Mouse (Mus musculus) heart, embryonic 14.5 days (tissue): ENCODE measurements around the gene Spata3. TPM values are rescaled to one million over a fixed set of nuclear protein-coding genes. Genes with fewer than 3 reads are reported as not detected.
"Not testable (repeated sequence)": the region's sequence is repeated elsewhere in the genome, so short reads cannot be mapped to it uniquely, and the experiment has no call there.

Experiments
- ATAC-seq: fragments of 200-750 bp; cut with Nextera tagmentation; 2 replicates; pipeline ENCODE4 v1.8.0; 2017; ENCODE audit warnings: low read depth, moderate TSS enrichment; ENCODE audit not compliant: insufficient number of reproducible peaks, insufficient read depth, low FRiP score
- H3K27ac ChIP-seq, 2 experiments: fragments of 200-500 bp in 1 of 2; fragments of 300-500 bp in 1 of 2; sonication (generic) in 1 of 2; replicated peaks in 1 of 2; 2 replicates each; pipeline ENCODE4 v1.5.1; 2012 to 2014; ENCODE audit warnings: low read depth in 2 of 2, low read length in 2 of 2, control low read depth in 1 of 2, mild to moderate bottlenecking in 1 of 2, mixed read lengths in 1 of 2; ENCODE audit not compliant: control insufficient read depth in 1 of 2, insufficient read depth in 1 of 2
- H3K27me3 ChIP-seq: fragments of 300-500 bp; sonication (generic); 2 replicates; pipeline ENCODE4 v1.6.1; 2014; ENCODE audit warnings: mild to moderate bottlenecking, low read length, control low read depth; ENCODE audit not compliant: control insufficient read depth, insufficient read depth
- H3K36me3 ChIP-seq: fragments of 300-500 bp; sonication (generic); 2 replicates; pipeline ENCODE4 v1.6.1; 2014; ENCODE audit warnings: mild to moderate bottlenecking, control low read depth, low read length, mixed read lengths; ENCODE audit not compliant: control insufficient read depth, insufficient read depth
- H3K4me1 ChIP-seq, 2 experiments: fragments of 200-500 bp in 1 of 2; fragments of 300-500 bp in 1 of 2; sonication (generic) in 1 of 2; 2 replicates each; pipeline ENCODE4 v1.6.1; 2012 to 2014; ENCODE audit warnings: low read length in 2 of 2, control low read depth in 1 of 2, mixed read lengths in 1 of 2; ENCODE audit not compliant: control insufficient read depth in 2 of 2, insufficient read depth in 2 of 2
- H3K4me2 ChIP-seq: fragments of 300-500 bp; sonication (generic); 2 replicates; pipeline ENCODE4 v1.6.1; 2014; ENCODE audit warnings: mild to moderate bottlenecking, low read length
- H3K4me3 ChIP-seq, 2 experiments: fragments of 200-500 bp in 1 of 2; fragments of 300-500 bp in 1 of 2; sonication (generic) in 1 of 2; 2 replicates each; pipeline ENCODE4 v1.5.1; 2012 to 2014; ENCODE audit warnings: low read length in 2 of 2, mild to moderate bottlenecking in 2 of 2, control low read depth in 1 of 2, low read depth in 1 of 2, moderate library complexity in 1 of 2; ENCODE audit not compliant: control insufficient read depth in 1 of 2, insufficient read depth in 1 of 2
- H3K9ac ChIP-seq: fragments of 300-500 bp; sonication (generic); 2 replicates; pipeline ENCODE4 v1.6.1; 2014; ENCODE audit warnings: mild to moderate bottlenecking, low read length
- H3K9me3 ChIP-seq: fragments of 300-500 bp; sonication (generic); 2 replicates; pipeline ENCODE4 v1.6.1; 2016; ENCODE audit warnings: low read length, control low read depth; ENCODE audit not compliant: control insufficient read depth
- WGBS: fragments of 180-500 bp; shearing (Covaris S2); extraction: QIAGEN DNeasy Blood & Tissue Kit; methylation state at CpG from one replicate; pipeline ENCODE4 v1.1.7; 2014; 5-methylcytosine and 5-hydroxymethylcytosine counted together
- polyA plus RNA-seq: library from polyadenylated mRNA; unstranded; fragments of >200 nt; fragmentation: Nextera tagmentation; extraction: Ambion mirVana; gene quantifications from 2 replicates; pipeline ENCODE4 v1.2.1, GENCODE M21; 2014

The Spata3 gene
- polyA plus RNA-seq, 1 experiment from 2014 or later: not detected

DNA sequence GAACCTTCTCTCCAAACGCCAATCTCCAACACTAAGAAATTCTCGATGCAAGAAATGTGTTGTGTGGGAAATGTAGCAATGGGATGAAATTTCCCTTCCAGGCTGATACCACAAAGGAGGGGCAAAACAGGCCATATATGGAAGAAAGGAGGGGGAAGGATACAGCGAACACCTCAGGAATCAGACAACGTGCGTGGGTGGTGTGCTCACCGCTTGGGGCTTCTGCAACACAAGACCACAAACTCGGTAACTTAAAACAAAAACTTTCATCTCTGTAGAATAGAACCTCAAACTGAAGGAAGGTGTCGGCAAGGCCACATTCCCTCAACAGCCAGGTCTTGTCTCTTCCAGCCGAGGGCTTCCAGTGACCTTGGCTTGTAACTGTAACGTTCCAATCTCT lies 11.1 kb upstream of the Spata3 start:
- Histone ChIP-seq H3K9ac (no peak overlapping the region), H3K4me3 (no peak overlapping the region), H3K9me3 (no peaks in the 10 kb centered on the region), H3K27ac (no peak overlapping the region), H3K4me2 (no peak overlapping the region), H3K36me3 (no peaks in the 10 kb centered on the region), H3K27me3 (no peaks in the 10 kb centered on the region), H3K4me1 (peaks cover 2 to 5% of the 10 kb centered on the region in 2 experiments; a peak in 1 of 4 replicates)
- WGBS: 86% methylated on average over 10 of the region's 10 CpGs
- no peak for ATAC-seq

DNA sequence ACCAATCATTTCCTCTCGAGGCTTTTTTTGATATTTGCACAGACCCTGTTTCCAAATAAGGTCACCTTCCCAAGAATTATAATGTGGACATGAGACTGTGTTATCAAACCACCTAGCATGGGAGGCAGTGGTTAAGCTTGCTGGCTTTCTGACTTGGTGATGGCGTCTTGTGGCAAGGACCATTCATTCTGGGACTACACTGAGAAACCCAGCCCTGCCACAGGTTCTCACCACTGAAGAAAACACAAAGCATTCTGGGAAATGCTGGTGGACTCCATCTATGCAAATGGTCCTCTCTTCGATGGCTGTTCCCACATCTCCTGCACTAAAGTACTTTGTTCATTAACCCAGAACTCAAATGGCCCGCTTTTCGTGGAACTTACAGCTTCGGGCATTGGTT lies 10.6 kb upstream of the Spata3 start:
- no peak overlapping the region for H3K4me3 ChIP-seq

DNA sequence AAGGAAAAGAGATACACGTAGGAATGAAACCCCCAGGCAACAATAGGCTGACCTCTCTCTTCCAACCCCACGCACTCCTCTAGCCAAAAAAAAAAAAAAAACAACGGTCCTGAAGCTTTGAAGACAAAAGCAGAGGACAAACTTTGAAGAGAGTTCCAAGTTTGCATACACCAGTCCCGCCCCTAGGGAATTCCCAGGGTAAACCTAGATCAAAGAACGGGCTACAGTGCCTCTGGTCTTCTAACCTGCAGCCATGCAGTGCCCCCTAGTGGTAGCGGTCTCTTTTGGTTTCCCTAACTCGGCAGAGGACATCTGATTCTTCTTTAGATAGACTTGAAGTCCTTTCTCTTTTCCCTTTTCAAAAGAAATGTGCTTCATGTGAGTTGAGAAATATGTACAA lies 8.8 kb upstream of the Spata3 start:
- WGBS: under 1% methylated on average over 7 of the region's 7 CpGs
- no peak overlapping the region for H3K4me3 ChIP-seq
- H3K9me3 ChIP-seq: no peaks in the 10 kb centered on the region
- H3K4me2 ChIP-seq: peak overlapping the region; percentile 45
- H3K27ac ChIP-seq: no peak overlapping the region
- no peaks in the 10 kb centered on the region for H3K27me3 ChIP-seq
- no peak overlapping the region for H3K9ac ChIP-seq
- H3K36me3 ChIP-seq: no peaks in the 10 kb centered on the region
- peaks cover 2 to 5% of the 10 kb centered on the region in 2 experiments; a peak in 1 of 4 replicates for H3K4me1 ChIP-seq
- ATAC-seq: no peak

More for the DNA sequence above, 10.6 kb upstream of the Spata3 start:
- no peak for ATAC-seq
- Histone ChIP-seq H3K27me3 (no peaks in the 10 kb centered on the region), H3K4me1 (peaks cover 2 to 5% of the 10 kb centered on the region in 2 experiments; a peak in 1 of 4 replicates), H3K4me2 (no peak overlapping the region), H3K9me3 (no peaks in the 10 kb centered on the region), H3K27ac (no peak overlapping the region), H3K9ac (no peak overlapping the region), H3K36me3 (no peaks in the 10 kb centered on the region)
- 84% methylated on average over 6 of the region's 6 CpGs for WGBS

DNA sequence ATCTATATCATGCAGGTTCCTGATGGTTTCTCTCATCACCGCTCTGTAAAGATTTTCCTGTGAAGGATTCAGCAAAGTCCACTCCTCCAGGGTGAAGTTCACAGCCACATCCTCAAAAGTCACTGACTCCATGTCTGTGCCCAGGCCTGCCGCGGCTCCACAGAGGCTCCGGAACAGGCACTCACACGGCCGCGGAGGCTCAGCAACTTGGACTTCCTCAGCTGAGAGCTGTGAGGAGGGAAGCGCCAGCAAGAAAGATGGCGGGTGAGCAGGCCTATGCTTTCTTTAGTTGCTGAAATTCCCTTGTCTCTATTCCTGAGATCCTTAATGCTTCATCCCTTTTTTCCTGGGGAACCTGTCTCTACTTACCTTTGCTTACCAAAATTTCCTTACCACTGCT lies 858 bp upstream of the Spata3 start:
- H3K4me1 ChIP-seq, H3K4me2 ChIP-seq, H3K9me3 ChIP-seq, ATAC-seq, H3K9ac ChIP-seq, H3K27ac ChIP-seq, H3K36me3 ChIP-seq, H3K4me3 ChIP-seq: not testable (repeated sequence)
- 93% methylated on average over 9 of the region's 9 CpGs for WGBS
- H3K27me3 ChIP-seq: peaks cover 29% of the 10 kb centered on the region

DNA sequence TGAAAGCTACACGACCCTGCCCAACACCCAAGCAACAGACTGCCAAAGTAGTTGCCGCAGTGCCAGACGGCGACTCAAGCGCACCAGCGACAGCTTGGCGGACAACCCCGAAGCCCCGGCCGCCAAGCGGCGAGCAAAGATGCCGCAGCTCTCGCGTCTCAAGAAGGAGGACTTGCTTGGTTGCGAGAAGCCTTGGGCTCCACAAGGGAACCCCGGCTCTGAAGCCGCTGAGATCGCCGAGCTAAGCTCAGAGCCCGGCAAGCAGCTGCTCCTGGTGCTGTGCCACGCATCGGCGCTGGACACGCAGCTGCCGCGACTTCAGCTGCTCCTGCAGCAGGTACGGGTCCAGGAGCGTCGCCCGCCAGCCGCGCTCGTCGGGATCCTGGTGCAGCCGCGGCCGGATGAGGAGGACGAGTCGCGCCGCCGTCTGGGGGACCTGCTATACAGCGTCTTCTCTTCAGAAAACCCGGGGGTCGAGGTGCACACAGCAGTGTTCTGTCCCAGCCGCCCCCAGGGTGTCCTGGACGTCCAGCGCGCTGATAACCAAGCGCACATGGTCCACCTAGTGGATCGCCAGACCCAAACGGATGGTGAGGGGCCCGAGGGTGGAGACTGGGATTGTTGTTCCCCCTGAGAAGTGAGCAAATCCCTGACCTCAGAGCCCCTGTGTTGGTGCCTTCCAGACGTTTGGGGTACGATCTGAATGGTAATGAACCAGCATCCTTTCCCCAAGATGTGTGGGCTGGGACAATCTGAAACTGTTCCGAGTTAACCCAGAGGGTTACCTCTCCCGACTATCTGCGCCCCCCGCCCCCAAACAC lies 1.8 kb downstream of the Spata3 start:
- no peaks in the 10 kb centered on the region for H3K36me3 ChIP-seq
- H3K4me3 ChIP-seq: peak overlapping the region; percentile 46 to 50
- H3K27ac ChIP-seq: no peak overlapping the region
- no peaks in the 10 kb centered on the region for H3K9me3 ChIP-seq
- H3K27me3 ChIP-seq: peaks cover 34% of the 10 kb centered on the region
- peak overlapping the region; percentile 63 for H3K9ac ChIP-seq
- 3% methylated on average over 60 of the region's 60 CpGs for WGBS
- peaks cover 0 to 5% of the 10 kb centered on the region in 2 experiments; a peak in 1 of 4 replicates for H3K4me1 ChIP-seq
- peak; percentile 31; the same call in 1 of the 2 replicates for ATAC-seq
- peak overlapping the region; percentile 84 for H3K4me2 ChIP-seq

DNA sequence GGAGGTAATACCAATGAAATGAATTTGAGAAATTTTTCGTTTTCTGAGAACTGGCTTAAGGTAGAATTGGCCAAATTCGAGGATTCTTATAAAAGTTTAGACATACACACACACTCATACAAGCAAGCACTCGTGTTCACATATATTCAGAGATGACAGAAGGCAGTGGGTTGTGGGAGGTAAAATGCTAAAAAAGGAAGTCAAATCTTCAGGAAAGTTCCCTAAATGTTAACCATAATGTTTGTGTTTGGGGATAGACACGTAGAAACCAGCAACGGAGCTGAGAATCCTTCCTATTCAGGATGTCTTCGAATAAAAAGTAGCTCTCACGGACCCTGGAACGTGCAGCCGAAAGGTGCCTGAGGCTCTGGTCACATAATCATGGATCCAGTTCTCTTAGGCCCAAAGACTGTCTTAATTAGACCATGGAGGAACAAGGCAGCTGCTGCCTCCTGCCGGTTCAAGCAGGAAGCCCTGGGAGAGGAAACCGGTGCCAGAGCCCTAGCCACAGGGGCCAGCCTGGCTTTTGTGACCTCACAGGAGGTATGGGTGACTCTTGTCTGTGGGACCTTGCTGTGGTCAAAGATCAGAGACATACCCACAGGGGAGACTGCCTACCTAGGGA lies 4.9 kb downstream of the Spata3 start:
- ATAC-seq: no peak
- Histone ChIP-seq H3K9ac (no peak overlapping the region), H3K27me3 (peaks cover 37% of the 10 kb centered on the region)

DNA sequence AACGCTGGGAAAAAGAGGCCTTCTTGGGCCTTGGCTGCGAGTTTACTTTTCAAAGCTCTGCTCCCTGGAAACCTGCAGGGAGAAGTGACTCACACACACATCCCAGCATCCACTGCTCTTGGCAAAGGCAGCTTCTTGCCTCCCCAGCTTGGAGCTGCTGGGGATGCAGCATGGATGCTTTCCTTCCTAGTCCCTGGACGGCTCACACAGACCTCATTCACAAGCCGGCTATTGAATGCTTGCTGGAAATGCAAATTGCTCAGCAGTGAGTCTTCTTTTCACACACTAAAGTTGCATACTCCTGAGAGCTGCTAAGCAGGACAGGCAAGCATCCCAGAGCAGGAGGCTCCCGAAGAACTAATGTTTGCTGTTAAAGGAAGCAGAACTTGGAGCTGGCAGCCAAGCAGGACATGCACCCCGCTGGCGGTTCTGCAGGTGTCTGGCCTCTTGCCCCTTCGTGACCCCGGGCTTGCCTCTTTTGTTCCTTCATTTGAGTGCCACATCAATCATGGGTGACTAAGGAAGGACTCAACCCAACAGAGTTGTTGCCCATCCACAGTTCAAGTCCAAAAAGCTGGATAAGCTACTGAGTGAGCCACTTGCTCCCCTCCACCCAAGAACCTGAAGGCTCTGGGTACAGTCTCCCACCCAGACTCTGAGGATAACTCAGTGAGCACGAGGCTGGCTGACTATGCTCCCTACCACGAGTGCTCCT lies 15.8 kb downstream of the Spata3 start:
- H3K27me3 ChIP-seq: peaks cover 6% of the 10 kb centered on the region; the same call in 1 of the 2 replicates
- no peaks in the 10 kb centered on the region for H3K4me1 ChIP-seq
- no peaks in the 10 kb centered on the region for H3K36me3 ChIP-seq
- H3K4me3 ChIP-seq: no peak overlapping the region
- H3K27ac ChIP-seq: no peak overlapping the region
- WGBS: 23% methylated on average over 11 of the region's 11 CpGs
- H3K9me3 ChIP-seq: no peaks in the 10 kb centered on the region
- H3K9ac ChIP-seq: no peak overlapping the region
- no peak overlapping the region for H3K4me2 ChIP-seq
- ATAC-seq: no peak

More for the DNA sequence above, 4.9 kb downstream of the Spata3 start:
- H3K27ac ChIP-seq: no peak overlapping the region
- H3K4me3 ChIP-seq: no peak overlapping the region
- H3K9me3 ChIP-seq: no peaks in the 10 kb centered on the region
- no peak overlapping the region for H3K4me2 ChIP-seq
- WGBS: 70% methylated on average over 11 of the region's 11 CpGs
- no peaks in the 10 kb centered on the region for H3K36me3 ChIP-seq
- peaks cover 0 to 5% of the 10 kb centered on the region in 2 experiments; a peak in 1 of 4 replicates for H3K4me1 ChIP-seq
